Mouse (Mus musculus) CH12.LX (cell line): Measurements from ENCODE around the gene Uxs1.

ENCODE experiments used
- CTCF ChIP-seq, 2 experiments: IDR thresholded peaks in 1 of 2; conservative IDR thresholded peaks in 1 of 2; 2 replicates each; pipeline ENCODE4 v1.5.1; 2011 to 2012; ENCODE audit warnings: low read depth in 2 of 2, low read length in 2 of 2, improper control_type of control experiment in 1 of 2, inconsistent platforms in 1 of 2, mild to moderate bottlenecking in 1 of 2, moderate library complexity in 1 of 2
- HCFC1 ChIP-seq: IDR thresholded peaks from 2 replicates; pipeline ENCODE4 v1.6.1; 2012; ENCODE audit warnings: low read depth, mild to moderate bottlenecking, inconsistent platforms, low read length, improper control_type of control experiment
- KAT2A ChIP-seq: IDR thresholded peaks from 2 replicates; pipeline ENCODE4 v1.6.1; 2012; ENCODE audit warnings: low read length, improper control_type of control experiment, inconsistent platforms; ENCODE audit not compliant: insufficient replicate concordance
- POLR2A ChIP-seq: IDR thresholded peaks from 2 replicates; pipeline ENCODE4 v1.6.1; 2011; ENCODE audit warnings: low read depth, mild to moderate bottlenecking, improper control_type of control experiment, low read length
- SMC3 ChIP-seq: IDR thresholded peaks from 2 replicates; pipeline ENCODE4 v1.6.1; 2011; ENCODE audit warnings: low read depth, low read length, improper control_type of control experiment
- TCF12 ChIP-seq: IDR thresholded peaks from 2 replicates; pipeline ENCODE4 v1.6.1; 2014; ENCODE audit warnings: low read depth, mild to moderate bottlenecking, inconsistent platforms, low read length, improper control_type of control experiment

GRCm38 (mm10) chr1:43789765-43790164 is 37.8 kb downstream of the Uxs1 start:
- no peak for TF ChIP-seq POLR2A
- TF ChIP-seq KAT2A, result no peak
- TF ChIP-seq TCF12, result no peak
- no peak for TF ChIP-seq HCFC1
- TF ChIP-seq CTCF (conservative IDR thresholded peaks at IDR 0.05 in 1 of 2, IDR thresholded peaks at IDR 0.05 in 1 of 2; ENCODE audit: low read depth in 2 of 2, low read length in 2 of 2), result no peak
- TF ChIP-seq SMC3, result no peak
